Mouse (Mus musculus) liver, embryonic 11.5 days (tissue): ENCODE data around the gene Serpini2. TPM values are rescaled to one million over a fixed set of nuclear protein-coding genes. Genes with fewer than 3 reads are reported as not detected.

Experiments used
- polyA plus RNA-seq: library from polyadenylated mRNA; unstranded; fragments of >200 nt; fragmentation: Nextera tagmentation; extraction: Ambion mirVana; gene quantifications from 2 replicates; pipeline ENCODE4 v1.2.1, GENCODE M21; 2014

Serpini2 gene
- polyA plus RNA-seq, 1 experiment from 2014 or later = not detected

Other genes starting within 250 kb of the Serpini2 start
- not detected in 2 replicates for gene Zbbx, start 105.0 kb downstream of the Serpini2 start, polyA plus RNA-seq
- not detected in 2 replicates for gene Wdr49, start 212.1 kb upstream of the Serpini2 start, polyA plus RNA-seq